In the genomic region with DNA sequence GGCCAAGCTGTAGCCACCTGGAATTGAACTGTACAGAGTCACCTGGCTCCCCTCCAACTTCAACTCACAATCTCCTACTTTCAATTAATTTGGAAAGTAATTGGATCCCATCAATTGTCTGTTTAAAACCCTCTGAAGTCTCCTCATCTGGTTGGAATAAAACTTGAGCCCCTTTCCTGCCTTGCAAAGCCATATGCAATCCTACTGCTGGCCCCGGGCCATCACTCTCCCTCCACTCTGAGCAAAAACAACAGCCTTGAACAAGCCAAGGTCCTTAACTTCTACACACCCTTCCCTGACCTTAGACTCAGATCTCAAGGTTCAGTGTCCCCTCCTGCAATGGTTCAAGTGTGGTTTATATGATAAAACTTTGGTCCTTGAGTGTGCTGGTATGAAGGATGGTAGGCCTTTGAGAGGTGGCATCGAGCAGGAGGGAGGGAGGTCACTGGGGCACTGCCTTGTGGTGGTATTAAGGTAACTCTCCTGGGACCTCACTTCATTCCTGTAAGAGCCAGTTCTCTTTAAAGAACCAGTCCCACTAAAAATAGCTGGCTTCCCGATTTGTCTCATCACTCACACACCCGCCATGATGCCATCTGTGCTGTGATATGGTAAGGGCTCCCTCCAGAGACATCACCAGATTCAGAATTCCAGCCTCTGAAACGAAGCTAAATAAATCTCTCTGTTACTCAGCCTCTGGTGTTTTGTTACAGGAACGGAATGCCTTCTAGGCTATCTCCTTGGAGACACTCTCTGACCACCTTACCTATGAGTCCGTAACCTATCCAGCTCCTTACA, we compare ENCODE assay signal across 8 mouse cellular contexts.
A peak's percentile ranks its signal among the peaks of the same experiment; 100 is the strongest.
DNase-seq lines count a peak whose midpoint lies in the region; ATAC-seq and TF ChIP-seq lines count a peak whose summit lies in the region.

No protein-coding gene starts in this region.

- 74% methylated on average over 7 of the region's 7 CpGs for WGBS in liver, postnatal 0 days (ENCODE audit: insufficient replicate concordance)

- H3K9me3 ChIP-seq in liver, postnatal 0 days (ENCODE audit: low read length): no peaks in the 10 kb centered on the region

- H3K4me1 ChIP-seq in liver, postnatal 0 days (ENCODE audit: insufficient read depth): no peaks in the 10 kb centered on the region

- no peaks in the 10 kb centered on the region for H3K27me3 ChIP-seq in liver, postnatal 0 days (ENCODE audit: insufficient read depth, low read length)

- H3K27ac ChIP-seq in liver, postnatal 0 days (ENCODE audit: low read depth): no peak overlapping the region

- H3K4me2 ChIP-seq in liver, postnatal 0 days (ENCODE audit: low read depth, low read length): no peak overlapping the region

- TF ChIP-seq CTCF in liver, postnatal 0 days (IDR thresholded peaks at IDR 0.05; ENCODE audit: low read depth): no peak

- H3K9ac ChIP-seq in liver, postnatal 0 days (replicated peaks): no peak overlapping the region

- H3K4me3 ChIP-seq in liver, postnatal 0 days (ENCODE audit: low read depth, low read length): no peak overlapping the region

- H3K36me3 ChIP-seq in liver, postnatal 0 days (replicated peaks; ENCODE audit: insufficient read depth, low read length): no peaks in the 10 kb centered on the region

- TF ChIP-seq EP300 in liver, postnatal 0 days (IDR thresholded peaks at IDR 0.05; ENCODE audit: low read depth): no peak

- intact Hi-C loops in heart, postnatal 36 days (cut with DNase I): no loop called here

- ATAC-seq in liver, postnatal 0 days: no peak

- DNase-seq in heart, adult 11 months: peak; percentile 88
- no peak for DNase-seq in heart, postnatal 36 days
- DNase-seq in ovary, adult 18-20 months (ENCODE audit: low spot score): peak; percentile 68
- no peak for DNase-seq in ovary, postnatal 10 days (ENCODE audit: low spot score)
- DNase-seq in cerebellum, postnatal 36 days: peak; percentile 70 to 71
- DNase-seq in right cerebral cortex, postnatal 36 days (ENCODE audit: low spot score in 2 of 2): peak; percentile 71 to 82
- no peak for DNase-seq in embryo, embryonic 10.5 days (ENCODE audit: low spot score)
- no peak for DNase-seq in liver, postnatal 0 days

Comparison
In these comparisons a context has a peak if more than half of its experiments do, and no peak if none do; other contexts are left out.
1. DNase-seq: peak in heart, adult 11 months (single experiment), ovary, adult 18-20 months (single experiment), cerebellum, postnatal 36 days (2 of 2) and right cerebral cortex, postnatal 36 days (2 of 2); none in heart, postnatal 36 days (0 of 2), ovary, postnatal 10 days (single experiment), embryo, embryonic 10.5 days (single experiment) and liver, postnatal 0 days (single experiment).